Mouse (Mus musculus) CH12.LX (cell line): Measurements from ENCODE around the gene Hipk3.

Experiments used
- CTCF ChIP-seq, 2 experiments: IDR thresholded peaks in 1 of 2; conservative IDR thresholded peaks in 1 of 2; 2 replicates each; pipeline ENCODE4 v1.5.1; 2011 to 2012; ENCODE audit warnings: low read depth in 2 of 2, low read length in 2 of 2, improper control_type of control experiment in 1 of 2, inconsistent platforms in 1 of 2, mild to moderate bottlenecking in 1 of 2, moderate library complexity in 1 of 2
- E2F4 ChIP-seq: IDR thresholded peaks from 2 replicates; pipeline ENCODE4 v1.6.1; 2011; ENCODE audit warnings: low read depth, low read length, improper control_type of control experiment; ENCODE audit not compliant: insufficient replicate concordance
- ELF1 ChIP-seq: IDR thresholded peaks from 2 replicates; pipeline ENCODE4 v1.6.1; 2014; ENCODE audit warnings: low read depth, mild to moderate bottlenecking, inconsistent platforms, low read length, improper control_type of control experiment

- TF ChIP-seq CTCF (conservative IDR thresholded peaks at IDR 0.05 in 1 of 2, IDR thresholded peaks at IDR 0.05 in 1 of 2; ENCODE audit: low read depth in 2 of 2, low read length in 2 of 2) (no peak), E2F4 (no peak), ELF1 (no peak)
Observed at GRCm38 (mm10) chr2:104410963-104411545, 83.2 kb downstream of the Hipk3 start, which contains the start of gene D430041D05Rik.
